Mouse (Mus musculus) A20 (cell line): ENCODE measurements around the gene Hic1.
"Not testable (repeated sequence)": the region's sequence is repeated elsewhere in the genome, so short reads cannot be mapped to it uniquely, and the experiment has no call there.

Source experiments
- DNase-seq: peaks from one replicate; pipeline ENCODE4 v3.0.0-alpha.2; 2011; ENCODE audit warnings: low read depth, low spot score

Hic1 gene

GRCm38 (mm10) chr11:75192336-75193214 is 23.3 kb upstream of the Hic1 start:
- peak; percentile 65 for DNase-seq

- DNase-seq: no peak
Observed at GRCm38 (mm10) chr11:75191841-75192240, 22.5 kb upstream of the Hic1 start.

- no peak for DNase-seq
Observed at GRCm38 (mm10) chr11:75190905-75191441, 21.7 kb upstream of the Hic1 start, which contains the start of gene Dph1. Gene Dph1, minus strand, starts transcription at chr11:75191241.

- DNase-seq: peak; percentile 94
Observed at GRCm38 (mm10) chr11:75190371-75190724, 21.0 kb upstream of the Hic1 start.

GRCm38 (mm10) chr11:75189713-75190370 is 20.5 kb upstream of the Hic1 start:
- DNase-seq: peak; percentile 65

- peak; percentile 58 for DNase-seq
Observed at GRCm38 (mm10) chr11:75184986-75185385, 15.7 kb upstream of the Hic1 start.

GRCm38 (mm10) chr11:75184573-75184972 is 15.3 kb upstream of the Hic1 start:
- no peak for DNase-seq

GRCm38 (mm10) chr11:75183917-75184570 is 14.7 kb upstream of the Hic1 start:
- no peak for DNase-seq

GRCm38 (mm10) chr11:75178672-75179208 is 9.4 kb upstream of the Hic1 start, which contains the start of gene Ovca2:
Gene Ovca2, minus strand, starts transcription at chr11:75178835.
- peak; percentile 95 for DNase-seq

GRCm38 (mm10) chr11:75178011-75178410 is 8.7 kb upstream of the Hic1 start:
- DNase-seq: no peak

- DNase-seq: not testable (repeated sequence)
Observed at GRCm38 (mm10) chr11:75174574-75174973, 5.3 kb upstream of the Hic1 start.

- no peak for DNase-seq
Observed at GRCm38 (mm10) chr11:75173799-75174165, 4.5 kb upstream of the Hic1 start.

GRCm38 (mm10) chr11:75173095-75173798 is 3.9 kb upstream of the Hic1 start:
- peak; percentile 83 for DNase-seq

GRCm38 (mm10) chr11:75172151-75173094 is 3.1 kb upstream of the Hic1 start:
- DNase-seq: no peak

GRCm38 (mm10) chr11:75171186-75171865 is 2.0 kb upstream of the Hic1 start:
- DNase-seq: no peak

GRCm38 (mm10) chr11:75170136-75170751 is 925 bp upstream of the Hic1 start:
- peak; percentile 97 for DNase-seq

GRCm38 (mm10) chr11:75168590-75169361 is 543 bp downstream of the Hic1 start:
- peak; percentile 88 for DNase-seq
